Mouse (Mus musculus) heart, adult 9 months (tissue): ENCODE results near the gene Mansc1.
"Not testable (repeated sequence)": the region's sequence is repeated elsewhere in the genome, so short reads cannot be mapped to it uniquely, and the experiment has no call there.

Experiments
- DNase-seq, 2 experiments: peaks; one replicate each; pipeline ENCODE4 v3.0.0; 2022; ENCODE audit warnings: low spot score in 2 of 2

Mansc1 gene

GRCm38 (mm10) chr6:134631947-134632687, at the start of gene Mansc1:
Gene Mansc1, minus strand, starts transcription at chr6:134632488.
- peak; percentile 35 to 52 for DNase-seq

DNA sequence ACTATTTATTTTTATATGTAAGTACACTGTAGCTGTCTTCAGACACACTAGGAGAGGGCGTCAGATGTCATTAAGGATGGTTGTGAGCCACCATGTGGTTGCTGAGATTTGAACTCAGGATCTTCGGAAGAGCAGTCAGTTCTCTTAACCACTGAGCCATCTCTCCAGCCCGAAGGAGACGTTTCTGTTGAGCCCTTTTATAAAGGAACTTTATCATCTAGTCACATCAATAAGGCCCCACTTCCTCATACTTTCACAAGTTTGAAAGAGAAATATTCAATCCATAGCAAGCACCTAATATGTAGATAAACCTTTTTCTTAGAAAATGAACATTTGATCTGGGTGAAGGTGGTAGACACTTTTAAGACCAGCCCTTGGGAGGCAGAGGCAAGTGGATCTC, 47.0 kb upstream of the Mansc1 start:
- DNase-seq, result not testable (repeated sequence)

DNA sequence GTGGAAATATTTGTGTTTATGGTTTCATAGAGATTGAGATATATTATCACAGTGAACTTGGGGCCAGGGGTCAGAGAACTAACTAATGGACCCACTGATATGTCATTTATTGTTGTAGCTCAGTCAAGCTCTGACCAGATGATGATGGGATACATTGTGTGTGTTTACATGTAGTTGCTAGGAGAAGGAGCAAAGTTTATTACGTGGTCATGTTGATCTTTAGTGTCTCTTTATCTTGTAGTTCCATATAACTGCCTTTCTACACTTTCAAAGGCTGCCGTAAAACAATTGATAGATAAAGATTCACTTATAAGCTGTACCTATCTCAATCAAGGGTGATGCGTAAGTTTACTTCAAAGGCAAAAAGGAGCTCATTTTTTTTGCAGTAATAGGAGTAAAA, 45.7 kb upstream of the Mansc1 start:
- DNase-seq, result no peak

- no peak for DNase-seq
Measured at GRCm38 (mm10) chr6:134677504-134677903, 45.2 kb upstream of the Mansc1 start.

- not testable (repeated sequence) for DNase-seq
Measured at GRCm38 (mm10) chr6:134673712-134674111, 41.4 kb upstream of the Mansc1 start.

- peak; percentile 42 to 48 for DNase-seq
Measured at GRCm38 (mm10) chr6:134670881-134671411, 38.7 kb upstream of the Mansc1 start.

DNA sequence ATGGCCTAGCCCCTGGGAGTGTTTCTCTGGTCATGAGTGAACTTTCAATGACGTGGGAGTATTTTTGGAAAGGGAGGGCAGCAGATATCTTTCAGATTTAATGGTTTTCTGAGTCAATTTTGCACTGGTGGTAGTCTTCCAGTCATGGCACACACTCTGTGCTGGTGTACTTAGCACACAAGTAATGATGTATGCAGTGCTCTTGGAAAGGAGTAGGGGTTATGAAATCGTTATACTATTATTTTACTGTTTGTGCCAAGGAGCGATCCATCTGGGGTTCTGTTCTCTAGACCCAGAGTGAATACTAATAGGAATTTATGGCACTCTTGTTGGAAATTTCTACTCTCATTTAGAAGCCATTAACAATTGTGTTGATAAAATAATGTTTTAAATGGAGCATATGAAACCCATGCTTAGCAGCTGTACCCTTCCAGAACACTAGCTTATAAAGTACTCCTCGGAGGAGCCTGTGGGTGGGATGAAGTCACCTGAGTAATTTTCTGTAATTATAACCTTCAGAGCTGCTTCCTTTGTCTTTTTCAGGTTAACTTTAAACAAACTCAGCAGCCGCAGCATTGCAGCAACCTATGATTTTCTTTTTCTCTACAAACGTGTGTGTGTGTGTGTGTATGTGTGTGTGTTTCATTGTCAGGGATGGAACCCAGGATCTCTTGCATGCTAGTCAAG, 37.0 kb upstream of the Mansc1 start:
- no peak for DNase-seq

GRCm38 (mm10) chr6:134668519-134668918, 36.2 kb upstream of the Mansc1 start:
- DNase-seq, result no peak

DNA sequence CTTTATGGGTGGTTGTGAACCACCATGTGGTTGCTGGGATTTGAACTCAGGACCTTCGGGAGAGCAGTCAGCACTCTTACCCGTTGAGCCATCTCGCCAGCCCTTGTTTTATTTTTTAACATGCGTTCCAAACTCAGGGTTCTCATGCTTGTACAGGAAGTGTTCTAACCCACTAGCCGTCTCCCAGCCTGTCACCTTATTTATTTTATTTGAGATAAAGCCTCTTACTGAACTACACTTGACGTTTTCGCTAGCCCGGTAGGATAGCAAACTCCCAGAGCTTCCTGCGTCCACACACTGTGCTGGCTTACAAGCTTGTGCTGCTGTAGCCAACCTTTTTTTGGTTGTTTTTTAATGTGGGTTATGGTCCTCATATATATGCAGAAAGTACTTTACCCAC, 33.5 kb upstream of the Mansc1 start:
- no peak for DNase-seq

GRCm38 (mm10) chr6:134664573-134664972, 32.3 kb upstream of the Mansc1 start:
- no peak for DNase-seq

DNA sequence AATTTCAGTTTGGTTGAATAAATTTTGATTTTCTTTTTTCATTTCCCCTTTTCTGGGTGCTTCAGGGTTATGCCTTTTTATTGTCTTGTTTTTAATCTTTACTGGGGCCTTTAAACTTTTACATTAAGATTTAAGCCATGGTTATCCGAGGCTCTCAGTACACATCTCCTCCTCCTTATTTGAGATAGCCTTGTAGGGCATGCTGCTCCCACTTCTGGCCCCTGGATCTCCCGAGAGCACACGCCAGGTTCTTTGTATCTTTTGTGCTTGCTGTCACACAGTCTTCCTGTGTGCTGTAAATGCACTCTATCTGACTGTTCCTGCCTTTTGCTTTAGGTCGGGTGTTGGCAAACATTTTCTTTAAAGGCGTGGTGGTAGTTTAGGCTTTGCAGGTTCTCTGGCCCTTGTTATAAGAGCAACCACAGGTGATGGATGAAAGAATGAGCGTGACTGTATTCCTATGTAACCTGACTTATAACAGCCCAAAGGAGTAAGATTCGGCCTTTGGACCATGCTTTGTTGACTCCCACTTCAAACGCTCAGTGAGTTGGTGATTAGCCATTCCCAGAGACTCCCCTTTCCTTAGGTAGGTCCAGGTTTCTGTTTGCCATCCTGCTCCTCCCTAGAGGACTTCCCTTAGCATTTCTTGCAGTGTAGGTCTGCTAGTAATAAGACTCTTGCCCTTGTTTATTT, 28.6 kb upstream of the Mansc1 start:
- no peak for DNase-seq

DNA sequence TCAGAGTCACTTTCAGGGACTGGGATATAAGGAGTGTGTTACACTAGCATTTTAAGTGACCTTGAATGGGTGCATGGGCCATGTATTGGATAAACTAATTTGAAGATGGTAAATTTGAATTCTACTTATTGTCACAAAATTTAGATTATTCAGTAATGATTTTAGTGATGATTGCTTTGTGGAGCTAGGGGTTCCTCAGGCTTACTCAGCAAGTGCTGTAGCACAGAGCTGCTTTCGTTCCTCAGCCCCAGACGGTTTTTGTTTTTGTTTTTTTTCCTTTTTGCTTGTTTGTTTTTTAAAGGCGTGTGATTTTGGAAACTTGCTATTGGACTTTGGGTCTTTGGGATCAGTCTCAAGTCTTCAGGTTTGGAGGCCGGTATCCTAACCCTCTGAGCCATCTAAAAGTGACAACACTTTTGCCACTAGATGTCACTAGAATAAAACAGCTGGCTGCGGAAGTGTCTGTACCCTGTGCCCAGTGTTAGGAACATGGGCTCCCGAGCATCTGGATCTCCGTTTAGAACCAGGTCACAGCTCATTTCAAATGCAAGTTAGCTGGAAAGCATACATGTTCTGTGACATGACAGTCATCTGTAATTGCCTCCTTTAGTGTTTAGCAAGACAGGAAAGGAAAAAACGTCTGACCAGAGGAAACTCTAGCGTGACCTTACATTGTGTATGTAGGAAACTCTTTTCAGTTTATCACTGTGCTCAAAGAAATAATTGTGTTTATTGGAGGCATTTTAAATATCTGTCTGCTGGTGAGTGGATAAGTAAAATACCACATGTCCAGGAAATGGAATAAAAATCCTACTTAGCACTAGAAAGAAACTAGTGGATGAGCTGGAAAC, 27.0 kb upstream of the Mansc1 start:
- DNase-seq, result peak; percentile 59

DNA sequence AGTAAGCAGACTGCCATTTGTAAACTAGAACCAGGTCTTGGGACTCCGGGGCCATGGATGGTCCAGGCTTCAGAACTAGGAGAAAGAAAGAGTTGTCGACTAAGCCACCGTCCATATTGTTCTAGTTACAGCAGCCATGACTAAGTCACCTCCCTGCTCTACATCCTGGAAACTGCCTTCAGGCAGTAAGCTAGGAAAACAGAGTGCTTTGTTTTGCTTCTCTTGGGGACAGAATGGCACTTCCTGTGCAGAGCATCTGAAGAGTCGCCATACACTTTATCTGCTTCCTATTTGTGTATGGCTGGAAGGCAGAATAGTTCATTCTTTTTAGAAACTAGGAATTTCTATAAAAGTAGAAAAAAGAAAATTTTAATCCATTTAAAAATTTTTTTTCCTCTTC, 24.2 kb upstream of the Mansc1 start:
- no peak for DNase-seq

- no peak for DNase-seq
Measured at GRCm38 (mm10) chr6:134648356-134648755, 16.1 kb upstream of the Mansc1 start.

- DNase-seq, result no peak
Measured at GRCm38 (mm10) chr6:134647621-134648020, 15.3 kb upstream of the Mansc1 start.

GRCm38 (mm10) chr6:134646835-134647234, 14.5 kb upstream of the Mansc1 start:
- no peak for DNase-seq

GRCm38 (mm10) chr6:134643296-134643695, 11.0 kb upstream of the Mansc1 start:
- no peak for DNase-seq

- DNase-seq, result no peak
Measured at GRCm38 (mm10) chr6:134641738-134642446, 9.6 kb upstream of the Mansc1 start.

GRCm38 (mm10) chr6:134640485-134641475, 8.5 kb upstream of the Mansc1 start:
- DNase-seq, result peak; percentile 87 to 91

- no peak for DNase-seq
Measured at GRCm38 (mm10) chr6:134639900-134640299, 7.6 kb upstream of the Mansc1 start.
